Mouse (Mus musculus) bone marrow, adult 2 months (tissue): Measurements from ENCODE around the gene Rassf4.

Experiments used
- CTCF ChIP-seq: fragments of 200-500 bp; IDR thresholded peaks from 2 replicates; pipeline ENCODE4 v1.5.1; 2011; ENCODE audit warnings: low read length, control low read depth; ENCODE audit not compliant: control insufficient read depth, insufficient read depth
- POLR2A ChIP-seq: fragments of 200-500 bp; IDR thresholded peaks from 2 replicates; pipeline ENCODE4 v1.6.1; 2011; ENCODE audit warnings: low read depth, mild to moderate bottlenecking, control low read depth, low read length, borderline replicate concordance; ENCODE audit not compliant: control insufficient read depth

DNA sequence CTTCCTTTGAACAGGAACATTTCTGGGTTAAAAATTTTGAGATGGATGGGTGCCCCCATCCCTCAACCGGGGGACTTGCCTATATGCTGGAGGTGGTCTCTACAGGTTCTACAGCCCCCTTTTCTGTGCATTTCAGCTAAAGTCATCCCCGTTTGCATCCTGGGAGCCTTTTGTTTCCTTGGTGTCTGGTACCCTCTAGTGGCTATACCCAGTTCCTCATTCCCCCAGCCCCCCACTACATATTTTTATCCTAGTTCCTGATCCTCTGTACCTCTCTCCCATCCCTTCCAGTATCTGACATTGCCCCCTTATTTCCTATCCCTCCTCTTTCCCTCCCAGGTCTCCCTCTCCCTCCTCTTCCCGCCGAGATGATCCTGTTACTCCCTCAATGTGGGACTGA is 66.5 kb downstream of the Rassf4 start:
- TF ChIP-seq POLR2A, result no peak
- TF ChIP-seq CTCF, result no peak
